Comparison of ENCODE assay signal across 8 mouse cellular contexts in genomic region chr17:35088825-35089644, GRCm38 (mm10). TPM values are rescaled to one million over a fixed set of nuclear protein-coding genes. Genes with fewer than 3 reads are reported as not detected.
A peak's percentile ranks its signal among the peaks of the same experiment; 100 is the strongest.
DNase-seq lines count a peak whose midpoint lies in the region; ATAC-seq lines count a peak whose summit lies in the region.

Gene Abhd16a, plus strand, starts transcription at chr17:35089263.

- peak within 1 kb of the TSS; percentile 75 for H3K4me2 ChIP-seq in hindbrain, embryonic 15.5 days

- no peaks in the 10 kb centered on the region for H3K9me3 ChIP-seq in hindbrain, embryonic 15.5 days

- 4% methylated on average over 57 of the region's 67 CpGs for WGBS in hindbrain, embryonic 15.5 days

- peak within 1 kb of the TSS; percentile 85 for H3K9ac ChIP-seq in hindbrain, embryonic 15.5 days

- H3K4me3 ChIP-seq in hindbrain, embryonic 15.5 days, result peak within 1 kb of the TSS; percentile 71

- peaks cover 18% of the 10 kb centered on the region for H3K36me3 ChIP-seq in hindbrain, embryonic 15.5 days

- H3K27ac ChIP-seq in hindbrain, embryonic 15.5 days (replicated peaks), result peak within 1 kb of the TSS; percentile 99

- peak; percentile 95 for DNase-seq in R1 (ENCODE audit: low read depth, low spot score)
- DNase-seq in cerebellum, postnatal 25 days, result peak; percentile 96 to 97
- peak; percentile 94 to 96 for DNase-seq in frontal cortex, postnatal 36 days (ENCODE audit: low spot score in 2 of 2)
- peak; percentile 89 for DNase-seq in left cerebral cortex, adult 11 months (ENCODE audit: low spot score)
- peak; percentile 96 to 97 for DNase-seq in lung, postnatal 4 days
- DNase-seq in retina, postnatal 7 days (ENCODE audit: low read depth, low spot score), result peak; percentile 88
- peak; percentile 91 for DNase-seq in urinary bladder, adult 2 months (ENCODE audit: low spot score)

- H3K4me1 ChIP-seq in hindbrain, embryonic 15.5 days (replicated peaks), result peaks cover 13% of the 10 kb centered on the region

- peak; percentile 98 for ATAC-seq in hindbrain, embryonic 15.5 days (ENCODE audit: low FRiP score, low read depth)

- H3K27me3 ChIP-seq in hindbrain, embryonic 15.5 days, result no peaks in the 10 kb centered on the region

RNA-seq across cellular contexts. Expression of gene Abhd16a, which starts in this region (rescaled TPM):
- 102 and 106 TPM in 2 replicates for polyA plus RNA-seq in hindbrain, embryonic 15.5 days (2015; fragmentation: Nextera tagmentation; extraction: Ambion mirVana)
- polyA plus RNA-seq in urinary bladder, adult 2 months (2012; rRNA removed), result 104 and 114 TPM in 2 replicates

Comparison
In these comparisons a context has a peak if more than half of its experiments do, and no peak if none do; other contexts are left out.
1. Peak in every context shown above with its lines: DNase-seq, ATAC-seq, H3K4me3 ChIP-seq and H3K27ac ChIP-seq.